Mouse (Mus musculus) retina, adult 2 months (tissue): ENCODE results near the gene Ube2g1.
"Not testable (repeated sequence)": the region's sequence is repeated elsewhere in the genome, so short reads cannot be mapped to it uniquely, and the experiment has no call there.

Source experiments
- DNase-seq: peaks from one replicate; pipeline ENCODE4 v3.0.0-alpha.2; 2012; ENCODE audit warnings: low read depth, low spot score

Ube2g1 gene

GRCm38 (mm10) chr11:72597780-72598179 lies 9.3 kb upstream of the Ube2g1 start:
- no peak for DNase-seq

GRCm38 (mm10) chr11:72607469-72608070 lies 487 bp downstream of the Ube2g1 start:
- peak; percentile 26 for DNase-seq

GRCm38 (mm10) chr11:72608071-72608679 lies 1.1 kb downstream of the Ube2g1 start:
- peak; percentile 78 for DNase-seq

- DNase-seq = no peak
These were observed 2.2 kb downstream of the Ube2g1 start for GRCm38 (mm10) chr11:72609242-72609641.

GRCm38 (mm10) chr11:72614336-72614735 lies 7.3 kb downstream of the Ube2g1 start:
- not testable (repeated sequence) for DNase-seq

- DNase-seq = no peak
These were observed 8.8 kb downstream of the Ube2g1 start for GRCm38 (mm10) chr11:72615931-72616330.

- no peak for DNase-seq
These were observed 11.4 kb downstream of the Ube2g1 start for GRCm38 (mm10) chr11:72618476-72618875.

GRCm38 (mm10) chr11:72642730-72643129 lies 35.6 kb downstream of the Ube2g1 start:
- DNase-seq = no peak

- DNase-seq = no peak
These were observed 38.3 kb downstream of the Ube2g1 start for GRCm38 (mm10) chr11:72645386-72645785.

GRCm38 (mm10) chr11:72650347-72650746 lies 43.3 kb downstream of the Ube2g1 start:
- DNase-seq = no peak

- DNase-seq = no peak
These were observed 52.8 kb downstream of the Ube2g1 start for GRCm38 (mm10) chr11:72659918-72660317.

- DNase-seq = no peak
These were observed 53.3 kb downstream of the Ube2g1 start for GRCm38 (mm10) chr11:72660359-72660758.

- DNase-seq = no peak
These were observed 57.6 kb downstream of the Ube2g1 start for GRCm38 (mm10) chr11:72664641-72665040.

- DNase-seq = no peak
These were observed 63.6 kb downstream of the Ube2g1 start for GRCm38 (mm10) chr11:72670634-72671033.

- no peak for DNase-seq
These were observed 64.4 kb downstream of the Ube2g1 start for GRCm38 (mm10) chr11:72671294-72671988.

GRCm38 (mm10) chr11:72672438-72672837 lies 65.4 kb downstream of the Ube2g1 start:
- no peak for DNase-seq

GRCm38 (mm10) chr11:72675280-72675679 lies 68.2 kb downstream of the Ube2g1 start:
- DNase-seq = peak; percentile 28

GRCm38 (mm10) chr11:72680726-72681125 lies 73.6 kb downstream of the Ube2g1 start:
- no peak for DNase-seq

GRCm38 (mm10) chr11:72683402-72683801 lies 76.3 kb downstream of the Ube2g1 start:
- no peak for DNase-seq

- DNase-seq = no peak
These were observed 79.6 kb downstream of the Ube2g1 start for GRCm38 (mm10) chr11:72686697-72687096.

- no peak for DNase-seq
These were observed 81.2 kb downstream of the Ube2g1 start for GRCm38 (mm10) chr11:72688242-72688641.

- no peak for DNase-seq
These were observed 82.0 kb downstream of the Ube2g1 start for GRCm38 (mm10) chr11:72689115-72689514.
